Mouse (Mus musculus) CH12.LX (cell line): ENCODE results near the gene Aarsd1.

Experiments used
- CTCF ChIP-seq, 2 experiments: IDR thresholded peaks in 1 of 2; conservative IDR thresholded peaks in 1 of 2; 2 replicates each; pipeline ENCODE4 v1.5.1; 2011 to 2012; ENCODE audit warnings: low read depth in 2 of 2, low read length in 2 of 2, improper control_type of control experiment in 1 of 2, inconsistent platforms in 1 of 2, mild to moderate bottlenecking in 1 of 2, moderate library complexity in 1 of 2
- ELF1 ChIP-seq: IDR thresholded peaks from 2 replicates; pipeline ENCODE4 v1.6.1; 2014; ENCODE audit warnings: low read depth, mild to moderate bottlenecking, inconsistent platforms, low read length, improper control_type of control experiment
- MAFK ChIP-seq: IDR thresholded peaks from 2 replicates; pipeline ENCODE4 v1.6.1; 2011; ENCODE audit warnings: low read length, improper control_type of control experiment; ENCODE audit not compliant: insufficient replicate concordance
- MEF2A ChIP-seq: IDR thresholded peaks from 2 replicates; pipeline ENCODE4 v1.6.1; 2014; ENCODE audit warnings: low read depth, mild to moderate bottlenecking, inconsistent platforms, low read length, improper control_type of control experiment, borderline replicate concordance
- MXI1 ChIP-seq: IDR thresholded peaks from 2 replicates; pipeline ENCODE4 v1.6.1; 2011; ENCODE audit warnings: mild to moderate bottlenecking, low read depth, low read length, improper control_type of control experiment
- POLR2A ChIP-seq: IDR thresholded peaks from 2 replicates; pipeline ENCODE4 v1.6.1; 2011; ENCODE audit warnings: low read depth, mild to moderate bottlenecking, improper control_type of control experiment, low read length
- POLR2AphosphoS2 ChIP-seq: IDR thresholded peaks from 2 replicates; pipeline ENCODE4 v1.6.1; 2011; ENCODE audit warnings: low read depth, low read length, improper control_type of control experiment
- TCF12 ChIP-seq: IDR thresholded peaks from 2 replicates; pipeline ENCODE4 v1.6.1; 2014; ENCODE audit warnings: low read depth, mild to moderate bottlenecking, inconsistent platforms, low read length, improper control_type of control experiment
- USF1 ChIP-seq: IDR thresholded peaks from 2 replicates; pipeline ENCODE4 v1.6.1; 2014; ENCODE audit warnings: low read depth, mild to moderate bottlenecking, inconsistent platforms, low read length, improper control_type of control experiment
- ZNF384 ChIP-seq: IDR thresholded peaks from 2 replicates; pipeline ENCODE4 v1.6.1; 2012; ENCODE audit warnings: low read depth, low read length, improper control_type of control experiment, inconsistent platforms

DNA sequence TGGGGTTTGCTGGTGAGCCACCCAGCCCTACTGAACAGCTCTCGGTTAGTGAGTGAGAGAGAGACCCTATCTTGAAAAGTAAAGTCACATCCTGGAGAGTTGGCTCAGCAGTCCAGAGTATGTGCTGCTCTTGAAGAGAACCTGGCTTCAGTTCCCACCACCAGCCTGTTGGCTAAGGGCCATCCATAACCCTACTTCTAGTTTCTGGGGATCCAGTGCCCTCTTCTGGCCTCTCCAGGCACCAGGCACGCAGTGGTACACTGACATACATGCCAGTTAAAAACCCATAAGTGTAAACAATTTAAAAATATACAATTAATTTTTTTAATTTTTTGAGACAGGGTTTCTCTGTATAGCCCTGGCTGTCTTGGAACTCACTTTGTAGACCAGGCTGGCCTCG lies 33.0 kb upstream of the Aarsd1 start:
- TF ChIP-seq MXI1: peak; percentile 26; the same call in 1 of the 2 replicates
- TF ChIP-seq MAFK: no peak
- TF ChIP-seq CTCF (conservative IDR thresholded peaks at IDR 0.05 in 1 of 2, IDR thresholded peaks at IDR 0.05 in 1 of 2; ENCODE audit: low read depth in 2 of 2, low read length in 2 of 2): peak in 1 of 2 experiments; percentile 77; a peak in 2 of 4 replicates
- TF ChIP-seq USF1: no peak
- no peak for TF ChIP-seq TCF12
- TF ChIP-seq POLR2A: no peak
- no peak for TF ChIP-seq MEF2A
- no peak for TF ChIP-seq ELF1
- TF ChIP-seq ZNF384: no peak
- no peak for TF ChIP-seq POLR2AphosphoS2
